Mouse (Mus musculus): ENCODE results near the gene Zfp276.
"Not testable (repeated sequence)": the region's sequence is repeated elsewhere in the genome, so short reads cannot be mapped to it uniquely, and the experiment has no call there.

Gene Zfp276

GRCm38 (mm10) chr8:123254099-123254885 is at the start of gene Zfp276, which contains the start of gene Vps9d1:
Zfp276 (plus strand) TSS chr8:123254195.
Vps9d1 (minus strand) TSS chr8:123254348.
- DNase-seq (ENCODE audit: low spot score in 2 of 2): peak; percentile 55 to 74

DNA sequence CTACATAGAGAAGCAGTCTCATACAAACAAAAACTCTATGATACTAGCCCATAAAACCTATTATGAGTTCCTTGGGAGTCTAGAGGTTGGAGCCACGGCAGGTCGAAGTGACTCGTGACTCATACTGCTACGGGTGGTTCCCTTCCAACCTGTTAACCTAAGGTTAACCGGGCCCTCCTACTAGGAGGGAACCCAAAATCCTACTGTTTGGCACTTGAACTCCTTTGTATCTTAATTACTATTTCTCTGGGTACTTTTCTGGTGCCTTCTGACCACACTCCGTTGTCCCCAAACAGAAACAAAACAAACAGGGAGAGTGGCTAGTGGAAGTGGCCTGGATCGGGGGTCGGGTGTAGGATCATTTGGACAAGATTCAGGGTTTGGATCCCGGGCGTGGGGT is 42.1 kb upstream of the Zfp276 start:
- DNase-seq (ENCODE audit: low spot score in 2 of 2): no peak

DNA sequence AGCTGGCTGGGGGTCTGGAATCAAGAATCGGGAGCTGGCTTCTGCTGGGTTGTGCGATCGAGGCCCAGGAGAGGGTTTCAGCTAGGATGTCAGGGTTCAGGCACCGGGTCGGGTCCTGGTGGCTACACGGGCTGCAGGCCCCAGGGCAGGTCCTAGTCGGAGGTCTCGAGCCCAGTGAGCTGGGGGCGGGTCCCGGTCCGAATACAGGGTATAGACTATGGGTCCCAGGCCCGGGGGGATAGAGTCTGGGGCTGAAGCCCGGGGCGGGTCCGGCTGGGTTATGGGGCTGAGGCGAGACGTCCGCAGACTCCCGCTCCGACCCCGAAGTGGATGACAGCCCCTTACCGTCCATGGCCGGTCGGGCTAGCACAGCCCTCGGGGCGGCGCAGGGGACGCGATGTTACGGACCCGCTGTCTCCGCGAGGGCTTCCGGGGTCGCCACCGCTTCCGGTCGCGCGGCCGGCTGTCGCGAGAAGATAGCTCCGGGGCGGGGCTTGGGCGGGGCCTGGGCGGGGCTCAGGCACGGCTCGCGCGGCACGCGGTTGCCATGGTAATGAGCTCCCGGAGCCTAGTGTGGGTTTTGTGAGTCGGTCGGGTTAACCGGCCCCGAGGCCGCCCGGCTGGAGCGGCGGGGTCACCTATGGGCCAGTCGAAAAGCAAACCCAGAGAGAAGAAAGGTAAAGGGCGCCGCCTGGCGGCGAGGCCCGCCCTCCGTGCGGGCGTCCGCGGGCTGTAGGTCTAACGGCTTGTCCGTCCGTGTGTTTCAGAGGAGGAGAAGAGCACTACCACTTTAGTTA is 41.5 kb upstream of the Zfp276 start, which contains the start of the genes Chmp1a and Spata33:
Chmp1a (minus strand) TSS at position 443 of the 797 bp plus-strand sequence.
Spata33 (plus strand) TSS at position 512 of the 797 bp plus-strand sequence.
- DNase-seq (ENCODE audit: low spot score in 2 of 2): peak; percentile 80 to 82

DNA sequence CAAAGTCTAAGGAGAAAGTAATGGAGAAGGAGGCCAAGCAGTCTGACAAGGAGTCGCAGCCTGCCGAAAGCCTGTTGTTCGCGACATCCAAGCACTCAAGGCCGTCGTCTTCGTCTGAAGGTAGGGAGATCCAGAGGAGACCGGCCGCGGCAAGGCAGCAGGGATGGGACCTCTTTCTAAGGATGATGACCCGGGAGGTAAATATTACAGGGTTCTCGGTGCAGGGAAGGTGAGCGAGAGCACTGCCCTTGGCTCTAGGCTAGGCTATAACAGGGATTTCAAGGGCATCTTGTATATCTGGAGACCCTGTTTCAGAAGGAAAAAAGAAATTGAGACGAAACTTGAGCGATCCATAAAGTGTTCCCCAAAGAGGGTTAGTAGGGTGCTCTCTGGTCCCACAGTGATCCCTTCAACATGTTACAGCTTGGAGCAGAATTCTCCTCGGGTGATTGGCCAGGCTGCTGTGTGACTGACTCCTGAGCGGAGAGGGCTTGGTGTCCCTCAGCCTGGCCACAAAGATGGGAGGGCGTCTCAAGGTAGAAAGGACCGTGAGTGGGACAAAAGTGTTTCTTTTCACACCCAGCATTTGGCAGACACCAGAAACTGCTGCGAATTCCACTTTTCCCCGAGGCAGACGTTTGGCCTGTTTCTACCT is 40.8 kb upstream of the Zfp276 start:
- no peak for DNase-seq (ENCODE audit: low spot score in 2 of 2)

- DNase-seq (ENCODE audit: low spot score in 2 of 2): no peak
Measured at GRCm38 (mm10) chr8:123215430-123215829, 38.6 kb upstream of the Zfp276 start.

DNA sequence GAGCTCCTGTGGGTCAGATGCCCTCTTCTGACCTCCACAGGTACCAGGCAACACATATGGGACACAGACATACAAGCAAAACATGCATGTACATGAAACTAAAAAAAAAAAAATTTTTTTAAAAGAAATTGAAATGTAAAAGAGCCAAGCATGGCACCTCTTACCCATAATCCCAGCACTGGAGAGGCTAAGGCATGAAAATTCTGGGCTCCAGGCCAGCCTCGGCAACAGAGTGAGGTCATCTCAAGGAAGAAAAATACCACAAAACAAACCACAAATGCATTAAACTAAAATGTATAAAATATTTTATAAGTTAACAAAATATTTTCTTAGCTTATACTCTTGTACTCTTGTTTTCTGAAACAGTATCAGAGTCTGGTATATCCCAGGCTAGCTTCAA is 33.1 kb upstream of the Zfp276 start:
- DNase-seq (ENCODE audit: low spot score in 2 of 2): no peak

DNA sequence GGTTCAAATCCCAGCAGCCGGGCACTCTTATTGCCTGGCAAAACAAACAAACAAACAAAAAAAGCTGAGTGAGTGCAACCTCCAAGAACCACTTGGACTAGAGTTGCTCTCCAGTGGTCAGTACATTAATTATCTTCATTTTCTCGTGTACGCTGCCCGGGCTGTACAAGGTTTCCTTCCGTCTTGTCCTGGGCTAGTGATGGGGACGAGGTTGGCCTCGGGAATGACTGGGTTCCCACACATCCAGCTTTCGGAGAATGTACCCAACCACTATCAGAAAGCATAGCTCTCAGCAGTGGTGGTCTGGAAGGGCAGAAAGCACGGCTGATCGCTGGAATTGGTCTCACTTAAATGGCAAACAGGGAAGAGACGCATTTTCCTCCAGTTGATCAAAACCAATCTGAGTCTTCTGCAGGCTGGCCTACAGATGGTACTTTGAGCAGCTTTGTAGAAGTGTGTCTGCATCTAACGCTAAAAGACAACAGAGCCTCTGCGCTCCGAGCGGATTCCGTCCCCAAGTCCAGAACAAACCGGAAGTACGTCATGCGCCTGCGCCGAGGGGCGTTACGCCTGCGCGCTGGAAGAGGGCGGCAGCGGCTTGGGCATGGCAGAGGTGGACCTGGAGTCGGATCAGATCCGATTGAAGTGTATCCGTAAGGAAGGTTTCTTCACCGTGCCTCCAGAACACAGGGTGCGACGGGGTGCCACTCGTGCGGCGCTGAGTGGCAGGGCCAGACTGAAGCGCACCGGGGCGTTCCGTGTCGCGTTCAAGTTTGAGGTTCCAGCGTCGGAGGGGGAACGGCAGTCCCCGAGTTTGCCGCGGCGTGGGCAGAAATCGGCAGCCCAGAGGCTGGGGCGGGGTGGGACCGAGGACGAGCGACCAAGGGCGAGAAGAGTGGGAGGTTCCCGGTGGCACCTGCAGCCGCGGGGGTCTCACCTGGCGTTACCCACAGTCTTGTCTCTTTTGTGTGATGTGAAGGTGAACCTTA is 29.4 kb upstream of the Zfp276 start, which contains the start of gene Cdk10:
Cdk10 (plus strand) TSS at position 565 of the 989 bp plus-strand sequence.
- DNase-seq (ENCODE audit: low spot score in 2 of 2): peak; percentile 85 to 90

DNA sequence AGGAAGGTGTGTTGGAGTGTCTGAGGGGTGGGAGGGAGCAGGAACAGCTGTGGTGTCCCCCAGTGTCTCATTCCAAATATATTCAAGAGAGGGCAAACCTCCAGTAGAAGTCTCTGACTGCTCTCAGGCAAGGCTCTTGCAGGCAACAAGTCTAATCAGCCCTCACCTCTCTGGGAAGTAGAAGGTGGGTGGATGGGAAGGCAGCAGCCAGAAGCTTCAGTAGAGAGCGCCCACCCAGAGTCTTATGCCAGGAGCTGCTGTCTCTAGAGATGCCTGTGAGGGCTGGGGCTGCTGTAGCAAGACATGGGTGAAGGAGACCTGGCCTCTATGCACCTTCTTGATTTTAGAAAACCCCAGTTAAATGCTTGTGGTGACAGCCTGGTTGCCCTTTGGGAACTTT is 25.6 kb upstream of the Zfp276 start:
- no peak for DNase-seq (ENCODE audit: low spot score in 2 of 2)

- not testable (repeated sequence) for DNase-seq (ENCODE audit: low spot score in 2 of 2)
Measured at GRCm38 (mm10) chr8:123230326-123230725, 23.7 kb upstream of the Zfp276 start.

- peak in 1 of 2 experiments; percentile 32 for DNase-seq (ENCODE audit: low spot score in 2 of 2)
Measured at GRCm38 (mm10) chr8:123231742-123232141, 22.3 kb upstream of the Zfp276 start.

DNA sequence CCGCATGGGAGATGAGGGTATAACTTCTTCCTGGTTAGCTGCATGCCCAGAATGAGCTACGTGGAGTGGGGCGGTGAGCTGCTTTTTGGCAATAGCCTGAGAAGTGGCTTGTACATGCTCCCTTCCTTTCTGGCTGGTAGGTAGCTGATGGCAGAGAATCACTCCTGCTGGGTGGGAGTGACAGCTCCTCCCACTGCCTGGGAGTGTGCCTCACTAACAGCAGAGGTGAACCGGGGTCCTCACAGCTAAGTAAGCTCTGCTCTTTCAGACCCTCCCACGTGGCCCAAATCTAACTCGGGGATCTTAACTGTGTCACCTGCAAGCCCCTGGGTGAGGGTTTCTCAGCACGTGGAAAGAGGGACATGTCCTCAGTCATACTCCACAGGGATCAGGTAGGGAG is 21.4 kb upstream of the Zfp276 start:
- DNase-seq (ENCODE audit: low spot score in 2 of 2): no peak

- no peak for DNase-seq (ENCODE audit: low spot score in 2 of 2)
Measured at GRCm38 (mm10) chr8:123233300-123233699, 20.7 kb upstream of the Zfp276 start.

DNA sequence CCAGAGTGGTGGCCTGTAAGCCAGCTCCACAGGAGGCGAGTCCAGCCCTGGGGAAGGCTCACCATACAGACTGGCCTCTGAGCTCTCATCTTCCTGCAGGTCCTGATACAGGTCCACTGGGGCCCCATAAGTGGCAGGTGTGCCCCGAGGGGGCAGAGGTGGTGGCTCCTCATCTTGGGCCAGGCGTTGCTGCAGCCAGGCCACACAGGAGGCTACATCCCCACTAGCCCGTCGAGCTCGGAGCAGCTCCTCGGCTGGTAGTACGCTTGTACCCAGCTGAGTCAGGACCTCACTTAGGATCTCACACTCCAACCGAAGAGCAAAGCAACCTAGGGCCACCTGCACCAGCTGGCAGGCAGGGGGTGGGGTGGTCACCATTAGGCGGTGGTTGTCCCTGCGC is 20.2 kb upstream of the Zfp276 start:
- DNase-seq (ENCODE audit: low spot score in 2 of 2): no peak

DNA sequence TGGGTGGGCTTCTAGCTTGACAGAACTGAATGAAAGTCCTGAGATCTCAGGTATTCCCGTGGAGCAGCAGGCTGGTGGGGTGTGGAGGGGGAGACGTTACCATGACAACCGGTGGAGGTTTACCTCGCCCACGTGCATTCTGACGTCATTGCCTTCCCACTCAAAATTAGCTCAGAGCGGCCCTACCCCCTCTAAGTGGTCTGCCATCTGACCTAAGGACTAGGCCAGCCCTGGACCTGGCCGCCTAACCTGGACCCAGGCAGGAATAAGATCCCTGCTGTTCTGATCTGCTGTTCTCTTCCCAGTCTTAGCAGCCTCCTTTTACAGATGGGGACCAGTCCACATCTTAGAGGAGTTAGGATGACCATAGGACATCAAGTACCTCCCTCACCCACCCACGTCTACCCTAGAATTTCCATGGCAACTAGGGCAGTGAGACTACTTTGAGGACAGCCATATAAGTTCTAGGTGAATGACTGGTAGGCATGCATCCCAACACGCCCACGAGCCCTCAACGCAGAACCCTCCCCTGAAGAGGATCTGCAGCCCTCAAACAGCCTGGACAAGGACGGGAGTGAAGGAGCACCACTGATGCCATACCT is 19.0 kb upstream of the Zfp276 start:
- peak; percentile 73 to 81 for DNase-seq (ENCODE audit: low spot score in 2 of 2)

DNA sequence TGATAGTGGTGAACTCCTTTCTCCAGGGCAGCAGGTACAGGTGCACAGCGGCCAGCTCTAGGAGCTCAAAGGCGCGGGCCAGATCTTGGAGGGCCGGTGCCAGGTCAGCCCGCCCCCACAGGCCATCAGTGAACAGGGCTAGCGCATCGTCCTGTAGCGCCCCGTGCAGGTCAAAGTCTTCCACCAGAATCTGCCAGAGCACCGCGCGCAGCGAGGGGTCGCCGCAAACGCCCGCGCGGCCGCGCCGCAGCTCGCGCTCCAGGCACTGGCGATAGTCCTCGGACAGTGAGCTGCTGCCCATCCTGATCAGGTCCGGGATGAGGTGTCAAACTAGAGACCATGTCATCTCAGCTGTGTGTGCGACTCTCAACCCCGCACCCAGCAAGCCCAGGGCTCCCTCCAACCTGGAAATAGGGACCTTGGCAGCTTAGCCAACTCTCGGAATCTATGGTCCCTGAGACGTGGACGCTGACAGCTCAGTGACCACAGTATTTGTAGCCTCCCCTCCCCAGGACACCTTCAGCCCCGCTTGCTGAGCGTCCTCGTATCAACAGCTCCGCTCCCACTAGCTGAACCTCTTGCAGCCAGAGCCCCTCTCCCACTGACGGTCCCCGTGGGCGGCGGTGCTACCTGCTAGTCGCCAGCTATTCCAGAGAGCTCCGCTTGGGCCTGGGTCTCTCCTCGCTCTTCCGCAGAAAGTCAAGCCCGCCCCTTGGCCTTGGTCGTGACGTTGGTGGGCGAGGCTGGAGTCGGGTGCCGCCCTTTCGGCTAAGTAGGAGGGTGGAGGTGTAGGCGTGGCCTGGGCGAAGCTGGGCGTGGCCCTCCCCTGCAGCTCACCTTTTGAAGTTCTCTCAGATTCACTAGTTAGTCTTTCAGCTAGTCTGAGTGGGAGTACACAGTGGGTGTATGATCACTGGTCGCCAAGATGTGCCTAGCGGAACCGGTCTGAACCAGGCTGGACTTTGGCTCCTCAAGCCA is 18.2 kb upstream of the Zfp276 start, which contains the start of gene Spata2l:
Spata2l (minus strand) TSS at position 714 of the 978 bp plus-strand sequence.
- peak; percentile 77 to 80 for DNase-seq (ENCODE audit: low spot score in 2 of 2)

DNA sequence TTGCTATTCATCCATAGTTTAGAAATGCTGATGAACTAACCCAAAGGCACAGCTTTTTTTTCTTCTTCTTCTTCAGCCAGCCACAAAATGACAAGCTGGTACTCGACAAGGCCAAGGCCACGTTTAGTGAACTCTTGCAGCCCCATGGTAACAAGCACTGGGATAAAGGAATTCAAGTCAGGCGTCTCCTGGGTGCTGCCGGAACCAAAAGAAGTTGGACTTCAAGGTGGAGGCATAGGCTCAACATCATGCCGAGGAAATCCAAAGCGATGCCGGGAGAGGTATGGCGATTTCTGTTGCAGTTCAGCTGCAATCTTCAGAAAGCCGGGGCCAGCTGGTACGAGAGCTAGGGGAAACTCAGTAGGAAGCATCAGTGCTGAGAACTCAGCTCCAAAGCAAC is 14.6 kb upstream of the Zfp276 start:
- DNase-seq (ENCODE audit: low spot score in 2 of 2): no peak

DNA sequence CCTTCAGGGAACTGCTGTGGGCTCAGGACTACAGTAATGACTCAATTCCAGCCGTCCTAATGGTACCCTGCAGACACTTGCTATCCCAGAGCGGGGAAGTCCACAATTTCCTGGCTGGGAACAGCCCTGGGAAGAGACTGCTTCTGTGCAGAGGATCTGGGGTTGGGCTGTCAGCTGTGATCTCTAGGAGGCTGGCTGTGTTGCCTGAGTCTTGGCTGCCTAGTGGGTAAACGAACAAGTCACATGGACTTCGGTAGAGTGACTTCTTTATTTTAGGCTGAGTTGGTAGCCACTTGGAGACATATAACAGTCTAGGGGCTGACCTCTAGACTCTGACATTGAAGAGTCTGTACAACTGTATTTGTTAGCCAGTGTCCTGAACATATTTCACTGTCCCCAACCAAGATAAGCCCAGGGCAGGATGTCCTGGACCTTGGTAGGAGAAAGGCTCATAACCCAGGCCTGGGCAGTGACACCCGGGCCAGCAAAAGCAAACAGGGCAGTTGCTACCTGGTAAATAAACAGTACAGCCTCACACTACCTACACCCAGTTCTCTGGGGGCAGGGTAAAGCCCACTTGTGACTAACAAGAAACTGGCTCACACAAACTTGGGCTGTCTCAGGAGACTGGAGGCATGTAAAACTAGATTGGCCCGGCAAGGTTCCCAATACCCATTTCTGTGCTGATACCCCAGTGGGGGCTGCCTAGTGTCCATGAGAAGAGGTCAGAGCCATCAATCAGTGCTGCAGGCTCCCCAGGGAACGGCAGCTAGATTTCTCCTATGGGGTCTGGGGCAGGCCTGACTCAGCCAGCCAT is 11.7 kb upstream of the Zfp276 start:
- DNase-seq (ENCODE audit: low spot score in 2 of 2): no peak

DNA sequence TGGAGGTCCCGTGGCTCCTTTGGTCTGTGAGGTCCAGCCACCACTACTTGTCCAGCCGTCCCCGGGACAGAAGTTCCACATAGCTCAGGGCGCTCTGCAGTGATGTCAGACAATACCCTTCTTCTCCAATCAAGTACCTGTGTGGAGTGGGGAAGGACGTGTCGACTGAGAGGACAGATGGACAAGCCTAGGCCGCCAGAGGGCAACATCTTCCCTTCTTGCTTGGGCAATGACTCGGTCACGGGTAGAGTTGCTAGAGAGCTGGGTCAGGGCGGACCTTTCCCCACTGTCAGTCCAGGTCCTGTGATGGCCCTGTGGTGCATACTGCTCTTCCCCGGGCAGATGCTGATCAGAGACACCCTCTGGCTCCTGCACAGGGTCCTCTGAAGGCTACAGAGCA is 10.9 kb upstream of the Zfp276 start:
- DNase-seq (ENCODE audit: low spot score in 2 of 2): no peak

Measured in frontal cortex, postnatal 14 days (tissue).